ENCODE assay signal across 21 mouse cellular contexts in genomic region chr1:180345098-180345497, GRCm38 (mm10).
"Had no signal": no experiment of that assay in that cellular context is flagged by ENCODE, and none has a peak within 500 bp of the region (broad histone marks: within the 10 kb centered on the region; RNA-seq: fewer than 3 reads in every experiment).

No protein-coding gene starts in this region.

- H3K9ac ChIP-seq: liver, postnatal 0 days; lung, embryonic 15.5 days; midbrain, embryonic 13.5 days; neural tube, embryonic 13.5 days; neural tube, embryonic 15.5 days had no signal

- H3K27ac ChIP-seq: lung, embryonic 15.5 days; macrophage; midbrain, embryonic 10.5 days; midbrain, embryonic 13.5 days; neural tube, embryonic 13.5 days; neural tube, embryonic 15.5 days had no signal

- H3K36me3 ChIP-seq: lung, embryonic 15.5 days; midbrain, embryonic 10.5 days; midbrain, embryonic 13.5 days; neural tube, embryonic 13.5 days; neural tube, embryonic 15.5 days had no signal

- H3K4me2 ChIP-seq: lung, embryonic 15.5 days; midbrain, embryonic 13.5 days; neural tube, embryonic 13.5 days; neural tube, embryonic 15.5 days had no signal

- ATAC-seq: liver, postnatal 0 days; lung, postnatal 0 days; midbrain, embryonic 13.5 days; midbrain, embryonic 16.5 days had no signal

- H3K27me3 ChIP-seq: lung, embryonic 15.5 days; midbrain, embryonic 13.5 days; neural tube, embryonic 13.5 days; neural tube, embryonic 15.5 days had no signal

- H3K4me3 ChIP-seq: lung, embryonic 15.5 days; midbrain, embryonic 10.5 days; midbrain, embryonic 13.5 days; myocyte; neural tube, embryonic 13.5 days; neural tube, embryonic 15.5 days had no signal

- H3K9me3 ChIP-seq: lung, embryonic 15.5 days; midbrain, embryonic 10.5 days; midbrain, embryonic 13.5 days; neural tube, embryonic 13.5 days; neural tube, embryonic 15.5 days had no signal

- DNase-seq: liver, postnatal 0 days; lung, adult 2 months; lung, postnatal 14 days; lung, postnatal 36 days; retina, postnatal 1 day; right cerebral cortex, adult 18-20 months; right cerebral cortex, postnatal 25 days; right cerebral cortex, postnatal 4 days; spleen, adult 18-20 months; thymus, adult 18-20 months; thymus, postnatal 14 days; thymus, postnatal 36 days had no signal
